Mouse (Mus musculus) ES-Bruce4 (cell line): ENCODE measurements at regions not wholly inside any gene's neighbourhood (a gene's known extent, or its start where the extent isn't known, plus 50 kb on each side); places are given as distances from the start of the nearest gene placed in this dataset.

Source experiments
- EP300 ChIP-seq: IDR thresholded peaks from 2 replicates; pipeline ENCODE4 v1.6.1; 2011; ENCODE audit warnings: low read depth, low read length; ENCODE audit not compliant: insufficient read depth
- POLR2A ChIP-seq: IDR thresholded peaks from one replicate; pipeline ENCODE4 v1.8.1; 2011; ENCODE audit warnings: low read length; ENCODE audit not compliant: insufficient read depth

GRCm38 (mm10) chr2:133371490-133372215, 180.3 kb upstream of the Bmp2 start:
- no peak for TF ChIP-seq POLR2A
- no peak for TF ChIP-seq EP300
